In the genomic region with DNA sequence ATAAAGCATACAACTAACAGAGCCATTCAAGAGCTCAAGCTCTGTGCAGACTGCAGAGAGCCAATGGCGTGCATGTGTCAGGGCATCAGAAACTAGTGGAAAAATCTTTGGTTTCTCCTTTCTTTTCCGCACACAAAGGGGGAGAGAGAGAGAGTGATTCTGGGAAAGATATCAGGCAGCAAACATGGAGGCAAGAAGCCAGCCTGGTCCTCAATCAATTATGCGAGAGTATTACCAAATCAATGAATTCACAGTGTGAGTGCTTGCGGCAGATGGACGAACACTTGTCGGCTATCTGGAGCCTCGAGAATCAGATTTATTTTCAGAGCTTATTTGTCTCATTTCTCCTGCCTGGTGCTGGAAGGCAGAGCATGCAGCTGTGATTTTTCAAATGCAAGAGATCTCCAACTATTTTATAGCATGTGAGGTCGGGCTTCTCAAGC, we compare ENCODE assay signal across 14 mouse cellular contexts.
A peak's percentile ranks its signal among the peaks of the same experiment; 100 is the strongest.
DNase-seq lines count a peak whose midpoint lies in the region; ATAC-seq and TF ChIP-seq lines count a peak whose summit lies in the region.
"Had no signal": no experiment of that assay in that cellular context is flagged by ENCODE, and none has a peak within 500 bp of the region (broad histone marks: within the 10 kb centered on the region; RNA-seq: fewer than 3 reads in every experiment).

No protein-coding gene starts in this region.

- no peaks in the 10 kb centered on the region for H3K36me3 ChIP-seq in hindbrain, embryonic 11.5 days (ENCODE audit: control insufficient read depth, insufficient read depth, low read length)
- no peaks in the 10 kb centered on the region for H3K36me3 ChIP-seq in midbrain, embryonic 16.5 days (ENCODE audit: control insufficient read depth, insufficient read depth, low read length)

- H3K27me3 ChIP-seq in hindbrain, embryonic 11.5 days (ENCODE audit: control insufficient read depth, insufficient read depth, low read length) = no peaks in the 10 kb centered on the region
- no peaks in the 10 kb centered on the region for H3K27me3 ChIP-seq in midbrain, embryonic 16.5 days (ENCODE audit: control insufficient read depth, insufficient read depth, low read depth, low read length)

- no peak overlapping the region for H3K9ac ChIP-seq in hindbrain, embryonic 11.5 days (ENCODE audit: low read depth, low read length)
- peak overlapping the region; percentile 15; the same call in 1 of the 2 replicates for H3K9ac ChIP-seq in midbrain, embryonic 16.5 days (ENCODE audit: low read depth, low read length)

- H3K4me1 ChIP-seq in hindbrain, embryonic 11.5 days (replicated peaks; ENCODE audit: control insufficient read depth, insufficient read depth, low read length) = no peaks in the 10 kb centered on the region
- H3K4me1 ChIP-seq in midbrain, embryonic 16.5 days (ENCODE audit: control insufficient read depth, insufficient read depth, low read length) = peaks cover 9% of the 10 kb centered on the region

- no peak for ATAC-seq in hindbrain, embryonic 11.5 days (ENCODE audit: low FRiP score)
- ATAC-seq in midbrain, embryonic 16.5 days = no peak

- TF ChIP-seq CTCF in layer of hippocampus, adult 2 months (conservative IDR thresholded peaks at IDR 0.05) = no peak

- DNase-seq in retina, embryonic 14.5 days (ENCODE audit: low spot score) = peak; percentile 13
- DNase-seq in retina, postnatal 1 day = no peak
- no peak for DNase-seq in hindbrain, embryonic 11.5 days (ENCODE audit: low spot score)
- DNase-seq in layer of hippocampus, adult 2 months (ENCODE audit: low spot score in 2 of 2) = peak; percentile 70 to 81
- no peak for DNase-seq in gastrocnemius, postnatal 10 days
- DNase-seq in lung, postnatal 14 days = no peak
- DNase-seq in adrenal gland, postnatal 4 days (ENCODE audit: low spot score in 2 of 2) = no peak
- DNase-seq: adrenal gland, postnatal 25 days; cerebellum, postnatal 36 days; gastrocnemius, postnatal 36 days; heart, postnatal 36 days; kidney, postnatal 4 days had no signal

- no peak overlapping the region for H3K4me2 ChIP-seq in hindbrain, embryonic 11.5 days (replicated peaks; ENCODE audit: low read depth, low read length)
- peak overlapping the region; percentile 12; the same call in 1 of the 2 replicates for H3K4me2 ChIP-seq in midbrain, embryonic 16.5 days (ENCODE audit: low read length)
- H3K4me2 ChIP-seq: liver, embryonic 11.5 days had no signal

- no peaks in the 10 kb centered on the region for H3K9me3 ChIP-seq in hindbrain, embryonic 11.5 days (ENCODE audit: control insufficient read depth, low read length)
- no peaks in the 10 kb centered on the region for H3K9me3 ChIP-seq in midbrain, embryonic 16.5 days (replicated peaks; ENCODE audit: control insufficient read depth, low read length, poor library complexity, severe bottlenecking)

- H3K4me3 ChIP-seq in hindbrain, embryonic 11.5 days (ENCODE audit: low read depth, low read length) = no peak overlapping the region
- H3K4me3 ChIP-seq in layer of hippocampus, adult 2 months = no peak overlapping the region
- H3K4me3 ChIP-seq in midbrain, embryonic 16.5 days (ENCODE audit: low read depth, low read length) = no peak overlapping the region

- WGBS in hindbrain, embryonic 11.5 days = 75% methylated on average over 8 of the region's 8 CpGs
- WGBS in midbrain, embryonic 16.5 days = 33% methylated on average over 8 of the region's 8 CpGs

- 0 out of 2 replicates have a peak overlapping the region, but pooled peaks have one; percentile 25 for H3K27ac ChIP-seq in hindbrain, embryonic 11.5 days (ENCODE audit: low read depth, low read length)
- H3K27ac ChIP-seq in layer of hippocampus, adult 2 months = peak overlapping the region; percentile 80
- peak overlapping the region; percentile 65 for H3K27ac ChIP-seq in midbrain, embryonic 16.5 days (ENCODE audit: low read length)

Comparison
In these comparisons a context has a peak if more than half of its experiments do, and no peak if none do; other contexts are left out.
1. DNase-seq: peak in retina, embryonic 14.5 days (single experiment) and layer of hippocampus, adult 2 months (2 of 2); none in retina, postnatal 1 day (single experiment), hindbrain, embryonic 11.5 days (single experiment), gastrocnemius, postnatal 10 days (single experiment), lung, postnatal 14 days (single experiment) and adrenal gland, postnatal 4 days (0 of 2).
2. H3K27ac ChIP-seq: peak in every context shown above with its lines; median percentile 80 in layer of hippocampus, adult 2 months; 65 in midbrain, embryonic 16.5 days; 25 in hindbrain, embryonic 11.5 days.